Mouse (Mus musculus) A20 (cell line): ENCODE data around the gene Shmt1.

ENCODE experiments used
- DNase-seq: peaks from one replicate; pipeline ENCODE4 v3.0.0-alpha.2; 2011; ENCODE audit warnings: low read depth, low spot score

The Shmt1 gene

DNA sequence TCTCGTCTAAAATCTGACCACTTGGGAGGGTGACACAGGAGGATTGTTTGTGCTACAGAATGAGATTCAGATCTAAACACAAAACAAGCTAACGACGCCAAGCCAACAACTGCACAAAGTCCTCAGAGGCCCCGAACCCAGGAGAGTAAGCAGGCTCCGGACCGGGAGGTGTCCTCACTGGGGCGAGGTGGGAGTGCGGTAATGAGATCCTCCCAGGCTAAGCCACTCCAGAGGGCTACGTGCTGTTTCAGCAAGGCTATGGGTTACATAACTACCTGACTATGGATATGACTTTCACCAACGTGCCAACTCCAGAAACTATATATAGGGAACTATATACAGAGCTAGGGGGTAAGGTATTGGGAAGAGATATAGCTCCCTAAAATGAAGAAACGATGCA is 15.2 kb downstream of the Shmt1 start:
- no peak for DNase-seq

DNA sequence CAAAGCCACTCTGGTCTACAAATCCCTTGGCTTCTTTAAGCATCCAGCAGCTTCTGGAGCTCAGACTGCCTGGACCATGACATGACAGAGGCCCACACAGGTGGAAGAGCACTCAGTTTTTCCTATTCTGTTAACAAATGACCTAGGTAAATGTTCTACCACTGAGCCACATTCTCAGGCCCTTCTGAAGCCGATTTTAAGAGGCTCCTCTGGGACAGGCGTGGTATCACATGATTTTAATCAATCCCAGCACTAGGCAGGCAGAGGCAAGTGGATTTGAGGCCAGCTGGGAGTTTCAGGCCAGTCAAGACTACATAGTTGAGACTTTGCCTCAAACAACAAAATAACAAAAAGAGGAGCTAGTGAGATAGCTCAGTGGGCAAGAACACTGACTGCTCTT is 21.0 kb downstream of the Shmt1 start:
- DNase-seq: no peak

DNA sequence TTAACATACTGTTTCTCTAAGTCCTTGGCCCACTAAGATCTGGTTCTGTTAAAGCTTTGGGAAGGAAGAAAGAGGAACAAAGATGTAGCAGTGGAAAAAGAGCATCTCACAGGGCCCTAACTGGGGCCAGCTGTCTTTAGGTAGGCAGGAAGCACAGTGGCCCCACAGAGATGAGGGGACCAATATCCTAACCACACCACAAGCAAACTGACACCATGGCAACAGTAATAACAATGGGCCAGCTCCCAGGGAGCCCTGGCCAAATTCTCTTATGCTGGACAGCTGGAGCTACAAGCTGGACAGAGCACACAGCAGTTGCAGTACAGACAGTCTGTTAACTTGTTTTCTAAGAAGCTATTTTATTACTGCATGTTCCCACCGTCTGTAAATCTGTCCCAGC is 23.9 kb downstream of the Shmt1 start:
- DNase-seq: no peak

DNA sequence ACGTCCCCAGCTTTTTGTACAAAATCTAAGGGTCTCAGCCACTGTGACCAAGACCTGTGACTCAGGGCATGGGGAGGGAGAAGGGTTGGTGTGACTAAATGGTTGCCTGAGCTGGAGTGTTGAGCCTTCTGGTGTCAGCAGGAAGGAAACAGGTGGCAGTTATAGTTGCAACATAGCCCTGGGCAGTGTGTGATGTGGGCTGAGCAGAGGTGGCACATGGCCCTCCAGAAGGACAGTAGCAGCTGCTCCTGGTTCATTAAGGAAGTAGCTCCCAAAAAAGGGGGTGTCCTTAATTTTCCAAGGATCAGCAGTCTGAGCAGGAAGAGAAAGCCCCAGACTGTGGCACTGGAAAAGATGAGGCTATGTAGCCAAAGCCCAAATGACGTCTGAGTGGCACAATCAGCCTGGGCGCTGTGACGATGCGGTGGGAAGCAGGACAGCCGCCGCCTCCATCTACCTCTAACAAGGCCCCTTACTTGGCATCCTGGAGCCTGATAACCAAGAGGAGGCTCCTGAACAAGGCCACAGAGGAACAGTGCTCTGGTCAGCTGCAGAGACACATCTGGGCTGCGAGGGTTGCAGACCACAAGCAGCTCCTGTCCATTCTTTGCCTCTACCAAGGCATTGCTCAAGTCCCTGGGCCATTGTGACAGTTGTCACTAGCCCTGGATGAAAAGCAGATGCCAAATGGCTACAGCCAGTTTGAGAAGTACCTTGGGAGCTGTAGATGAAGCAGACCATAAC is 27.2 kb downstream of the Shmt1 start:
- DNase-seq: no peak

DNA sequence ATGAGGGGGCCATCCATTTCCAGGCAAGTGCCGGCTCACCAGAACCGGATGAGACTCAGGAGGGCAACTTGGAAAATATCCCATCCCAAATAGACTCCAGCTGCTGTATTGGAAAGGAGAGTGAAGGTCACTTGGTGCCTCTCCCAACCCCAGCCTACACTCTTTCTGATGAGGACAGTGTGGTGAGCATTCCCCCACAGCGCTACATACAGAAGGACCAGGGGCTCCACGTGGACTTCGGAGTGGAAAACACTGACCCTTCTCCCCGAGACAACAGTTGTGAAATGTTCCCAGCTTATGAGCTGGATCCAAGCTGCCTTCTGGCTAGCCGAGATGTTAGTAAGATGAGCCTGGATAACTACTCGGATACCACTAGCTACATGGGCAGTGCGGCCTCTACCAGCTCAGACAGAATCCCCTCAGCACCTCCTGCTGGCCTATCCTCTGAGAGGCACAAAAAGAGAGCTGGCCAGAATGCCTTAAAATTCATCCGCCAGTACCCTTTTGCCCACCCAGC is 31.8 kb downstream of the Shmt1 start:
- DNase-seq: no peak

DNA sequence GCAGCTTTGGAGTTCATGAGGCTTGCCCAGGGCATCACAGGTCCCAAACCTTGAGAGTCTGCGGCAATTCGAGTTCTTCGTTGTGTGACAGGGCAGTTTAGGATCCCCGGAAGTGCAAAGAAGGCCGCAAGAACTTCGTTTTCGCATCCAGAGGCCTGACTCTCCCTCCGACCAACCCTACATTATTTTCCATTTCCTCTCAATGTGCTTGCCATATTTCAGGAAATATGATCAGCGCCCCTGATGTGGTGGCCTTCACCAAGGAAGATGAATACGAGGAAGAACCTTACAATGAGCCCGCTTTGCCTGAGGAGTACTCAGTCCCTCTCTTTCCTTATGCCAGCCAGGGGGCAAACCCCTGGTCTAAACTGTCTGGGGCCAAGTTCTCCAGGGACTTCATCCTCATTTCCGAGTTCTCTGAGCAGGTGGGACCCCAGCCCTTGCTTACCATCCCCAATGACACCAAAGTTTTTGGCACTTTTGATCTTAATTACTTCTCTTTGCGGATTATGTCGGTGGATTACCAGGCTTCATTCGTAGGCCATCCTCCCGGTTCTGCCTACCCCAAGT is 33.6 kb downstream of the Shmt1 start:
- DNase-seq: no peak

DNA sequence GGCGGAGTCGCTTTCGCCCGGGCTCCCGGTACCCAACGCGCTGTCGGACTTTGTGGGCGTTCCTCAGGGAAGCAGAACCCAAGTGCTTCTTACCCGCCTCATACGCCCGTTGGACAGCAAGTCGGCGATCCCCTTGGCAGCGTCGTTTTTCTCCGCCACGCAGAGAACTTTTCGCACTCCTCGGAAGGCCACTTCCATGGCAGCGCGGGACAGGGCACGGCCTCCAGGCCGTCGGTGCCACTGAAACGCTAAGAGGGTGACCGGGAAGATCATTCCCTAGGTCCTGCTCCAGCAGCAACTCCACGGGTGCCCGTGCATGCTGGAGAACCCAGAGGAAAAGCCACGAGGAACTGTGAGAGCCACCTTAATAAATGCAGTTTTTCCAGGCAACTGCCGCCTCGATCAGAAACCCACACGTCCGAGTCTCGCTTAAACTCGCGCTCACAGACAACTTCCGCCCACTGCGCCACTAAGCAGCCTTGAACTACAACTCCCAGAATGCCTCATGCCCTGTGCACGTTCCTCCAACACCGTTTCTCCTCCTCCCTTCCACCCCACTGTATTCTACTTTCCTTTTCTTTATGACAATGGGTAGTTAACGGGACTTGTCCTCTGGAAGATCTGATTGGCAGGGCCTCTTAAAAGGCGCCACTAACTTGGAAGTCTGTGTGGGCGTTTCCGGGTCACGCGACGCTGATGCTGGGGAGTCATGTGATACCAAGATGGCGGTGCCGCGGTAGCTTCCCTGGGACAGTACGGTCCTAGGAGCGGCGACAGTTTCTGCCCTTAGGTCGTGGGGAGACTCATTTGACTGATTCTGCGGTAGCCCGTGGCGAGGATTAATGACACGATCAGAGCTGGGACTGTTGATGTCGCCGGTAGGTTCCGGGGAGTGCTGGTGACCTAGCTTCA is 34.4 kb downstream of the Shmt1 start, which contains the start of the genes Top3a and Smcr8:
Top3a (minus strand) TSS at position 537 of the 912 bp plus-strand sequence.
Smcr8 (plus strand) TSS at position 696 of the 912 bp plus-strand sequence.
- DNase-seq: peak; percentile 95

DNA sequence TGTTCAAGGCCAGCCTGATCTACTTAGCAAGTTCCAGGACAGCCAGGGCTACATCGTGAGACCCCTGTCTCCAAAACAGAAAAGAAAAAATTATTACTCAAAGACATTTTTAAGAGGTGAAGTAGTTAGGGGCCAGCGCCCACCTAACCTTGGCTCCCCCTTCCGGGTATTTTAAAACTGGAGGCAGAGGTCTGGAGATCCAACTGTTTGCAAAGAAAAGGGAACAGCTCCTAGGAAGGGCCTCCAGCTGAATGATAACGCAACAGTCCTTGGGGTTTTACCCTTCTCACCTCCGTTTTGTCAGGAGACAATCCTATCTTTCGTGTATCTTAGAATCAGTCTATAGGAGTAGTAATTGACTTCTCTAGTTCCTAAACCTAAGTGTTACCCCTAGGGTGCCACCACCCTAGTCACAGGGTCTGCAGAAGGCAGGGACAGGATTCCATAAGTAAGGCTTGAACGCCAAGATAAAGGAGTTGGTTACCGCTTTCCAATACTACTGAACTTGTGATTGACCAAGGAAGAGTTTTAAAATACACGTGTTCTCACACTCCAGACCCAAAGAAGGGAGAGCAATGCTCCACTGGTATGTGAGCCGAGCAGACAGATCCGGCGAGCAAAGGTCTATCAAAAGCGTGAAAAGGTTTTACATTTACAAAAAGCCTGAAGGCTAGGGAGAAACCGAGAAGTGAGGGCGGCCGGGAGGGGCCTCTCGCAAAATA is 35.2 kb downstream of the Shmt1 start:
- no peak for DNase-seq

DNA sequence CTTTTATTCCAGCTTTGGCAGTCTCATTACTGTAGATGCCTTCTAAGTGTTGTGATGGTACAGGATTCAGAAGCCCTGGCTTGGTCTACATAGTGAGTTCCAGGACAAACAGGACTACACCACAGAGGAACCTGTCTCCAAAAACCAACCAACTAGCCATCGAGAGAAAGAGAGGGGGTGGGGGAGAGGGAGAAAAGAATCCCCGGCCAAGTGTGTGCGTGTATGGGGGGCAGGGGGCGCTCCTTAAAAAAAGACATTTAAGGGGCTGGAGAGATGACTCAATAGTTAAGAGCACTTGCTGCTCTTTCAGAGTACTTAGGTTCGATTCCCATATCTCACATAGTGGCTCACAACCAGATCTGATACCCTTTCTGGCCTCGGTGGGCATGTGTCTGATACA is 35.9 kb downstream of the Shmt1 start:
- DNase-seq: peak; percentile 58

DNA sequence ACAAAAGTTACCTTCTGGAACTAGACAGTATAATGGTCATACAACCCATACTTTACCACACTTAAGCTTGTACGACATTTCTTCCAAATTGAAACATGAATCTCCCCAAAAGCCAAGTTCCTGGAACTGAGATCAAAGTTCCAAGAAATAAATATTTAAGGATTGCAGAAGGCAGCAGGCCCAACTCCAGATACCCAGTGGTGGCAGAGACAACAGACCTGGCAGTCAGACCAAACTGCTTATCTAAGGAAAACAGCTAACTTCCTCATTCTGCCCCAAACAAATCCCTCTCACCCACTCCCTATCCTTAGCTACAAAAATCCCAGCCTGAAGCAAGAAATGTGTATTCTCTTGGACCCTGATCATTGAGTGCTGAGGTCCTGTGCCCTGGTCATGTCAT is 36.7 kb downstream of the Shmt1 start:
- peak; percentile 44 for DNase-seq

DNA sequence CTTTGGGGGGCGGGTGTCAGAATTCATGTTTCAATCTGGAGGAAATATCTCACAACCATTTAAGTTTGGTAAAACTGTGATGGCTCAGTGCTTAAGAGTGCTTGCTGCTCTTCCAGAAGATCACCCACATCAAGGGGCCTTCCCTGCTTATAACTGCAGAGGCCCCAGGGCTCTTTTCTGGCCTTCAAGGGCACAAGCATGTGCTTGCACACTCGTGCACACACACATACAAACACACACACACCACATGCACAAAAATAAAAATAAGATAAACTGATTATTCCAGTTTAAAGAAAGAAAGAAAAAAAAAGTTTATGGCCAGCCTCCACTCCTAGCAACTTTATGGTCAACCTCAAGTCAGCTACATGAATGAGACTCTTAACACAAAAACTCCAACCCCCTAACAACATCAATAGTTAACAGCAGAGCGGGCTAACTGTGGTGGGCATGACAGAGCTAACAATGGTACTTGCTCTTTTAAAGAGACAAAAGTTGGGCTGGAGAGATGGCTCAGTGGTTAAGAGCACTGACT is 37.3 kb downstream of the Shmt1 start:
- no peak for DNase-seq

DNA sequence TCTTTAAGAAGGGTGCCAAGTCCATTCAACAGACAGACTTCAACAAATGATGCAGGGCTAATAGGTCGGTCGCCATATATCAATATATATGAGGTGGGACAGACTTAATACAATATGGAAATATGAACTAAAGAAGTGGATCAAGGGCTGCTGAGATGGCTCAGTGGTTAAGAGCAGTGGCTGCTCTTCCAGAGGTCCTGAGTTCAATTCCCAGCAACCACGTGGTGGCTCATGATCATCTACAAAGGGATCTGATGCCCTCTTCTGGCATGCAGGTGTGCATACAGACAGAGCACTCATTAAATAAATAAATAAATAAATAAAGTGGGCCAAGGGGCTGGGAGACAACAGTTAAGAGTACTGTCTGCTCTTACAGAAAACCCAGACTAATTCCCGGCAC is 39.4 kb downstream of the Shmt1 start:
- peak; percentile 52 for DNase-seq

DNA sequence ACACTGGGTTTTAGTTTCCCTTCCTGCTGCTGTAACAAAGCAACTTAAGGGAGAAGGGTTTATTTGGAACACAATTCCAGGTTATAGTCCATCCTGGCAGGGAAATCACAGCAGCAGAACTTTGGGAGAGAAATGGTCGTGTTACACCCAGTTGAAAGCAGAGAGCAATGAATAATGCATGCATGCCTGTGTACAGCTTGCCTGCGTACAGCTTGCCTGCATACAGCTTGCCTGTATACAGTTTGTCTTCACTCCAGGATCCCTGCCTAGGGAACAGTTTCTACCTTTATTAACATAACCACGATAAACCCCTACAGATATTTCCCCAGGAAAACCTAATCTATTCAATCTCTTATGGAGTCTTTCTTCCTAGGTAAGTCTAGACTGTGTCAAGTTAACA is 40.7 kb downstream of the Shmt1 start:
- DNase-seq: no peak

DNA sequence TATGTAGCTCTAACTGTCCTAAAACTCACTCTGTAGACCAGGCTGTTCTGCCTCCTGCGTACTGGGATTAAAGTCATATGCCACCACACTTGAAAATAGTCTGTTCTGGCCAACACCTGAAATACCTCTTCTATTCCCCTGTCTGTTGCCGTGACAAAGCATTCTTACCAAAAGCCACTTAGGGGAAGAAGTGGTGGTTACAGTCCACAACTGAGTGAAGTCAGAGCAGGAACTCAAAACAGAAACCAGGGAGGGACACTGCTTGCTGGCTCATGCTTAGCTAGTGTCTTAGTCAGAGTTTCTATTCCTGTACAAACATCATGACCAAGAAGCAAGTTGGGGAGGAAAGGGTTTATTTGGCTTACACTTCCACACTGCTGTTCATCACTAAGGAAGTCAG is 42.2 kb downstream of the Shmt1 start:
- peak; percentile 85 for DNase-seq

DNA sequence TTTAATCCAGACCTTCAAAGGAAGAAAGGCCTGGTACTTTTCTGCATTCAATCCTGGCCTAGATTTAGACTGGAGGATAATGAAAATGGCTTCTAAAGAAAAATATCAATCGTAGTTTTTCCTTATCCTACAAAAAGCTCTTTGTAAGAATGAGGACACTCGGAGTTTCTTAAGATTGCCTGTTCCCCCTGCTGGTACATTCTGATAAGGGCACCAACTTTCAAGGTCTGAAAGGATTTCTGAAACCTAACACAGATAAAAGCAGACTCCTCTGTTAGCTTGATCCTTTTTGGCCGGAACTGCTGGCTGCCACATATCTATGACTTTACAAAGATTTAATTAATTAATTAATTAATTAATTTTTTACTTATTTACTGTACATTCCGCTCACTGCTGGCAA is 44.5 kb downstream of the Shmt1 start:
- no peak for DNase-seq

DNA sequence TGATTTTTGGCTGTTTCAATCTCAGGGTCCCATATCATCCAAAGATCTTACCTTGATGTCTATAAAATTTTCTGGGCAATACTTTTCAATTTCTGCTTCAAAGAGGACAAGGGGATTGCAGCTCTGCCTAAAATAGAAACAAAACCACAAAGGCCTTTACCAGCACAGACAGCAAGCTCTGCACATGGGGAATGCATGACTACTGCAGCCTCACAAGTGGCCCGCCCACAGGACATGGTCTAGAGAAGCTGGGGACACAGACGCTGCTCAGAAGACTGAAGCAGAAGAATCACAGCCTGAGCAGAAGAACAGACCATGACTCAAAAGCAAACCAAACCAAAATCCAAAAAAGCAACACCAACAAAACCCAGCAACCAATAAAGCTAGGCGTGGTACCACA is 49.8 kb downstream of the Shmt1 start:
- peak; percentile 58 for DNase-seq

DNA sequence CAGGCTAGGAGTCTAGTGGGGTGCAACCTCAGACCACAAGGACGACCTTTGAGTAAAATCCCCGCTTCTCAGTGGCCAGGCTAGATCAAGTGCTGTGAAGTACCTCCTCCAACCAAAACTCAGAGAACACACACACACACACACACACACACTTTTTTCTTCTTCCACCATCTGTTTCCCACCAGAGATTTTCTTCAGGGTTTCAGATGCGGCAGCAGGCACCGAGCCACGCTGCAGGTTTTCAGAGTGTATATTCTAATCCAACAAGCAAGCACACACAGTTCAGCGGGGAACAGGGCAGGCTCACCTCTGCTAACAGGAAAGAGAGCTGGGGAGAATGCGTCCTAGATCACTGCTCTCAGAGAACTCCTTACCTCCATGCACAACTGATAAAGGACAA is 55.9 kb downstream of the Shmt1 start:
- no peak for DNase-seq

DNA sequence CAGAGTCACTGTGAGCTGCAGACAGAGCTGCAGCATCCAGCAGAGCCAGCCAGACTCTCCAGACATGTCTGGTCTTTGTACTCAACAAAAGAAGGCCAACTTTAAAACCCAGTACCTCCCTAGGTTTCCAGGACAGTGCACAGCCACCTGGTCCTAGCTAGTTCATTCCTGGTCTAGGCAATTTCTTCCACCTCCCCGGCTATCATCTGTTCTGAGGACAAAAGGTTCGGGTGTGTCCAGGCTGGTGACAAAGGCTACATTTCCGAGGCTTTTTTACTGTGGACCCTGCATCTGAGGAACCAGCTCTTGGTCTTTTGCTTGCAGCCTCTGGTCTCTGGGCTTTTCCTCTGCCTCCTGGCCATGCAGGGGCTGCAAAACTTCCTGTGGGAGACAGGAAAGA is 71.2 kb downstream of the Shmt1 start:
- DNase-seq: no peak
